Mouse (Mus musculus) adrenal gland, adult 18-20 months (tissue): ENCODE measurements at regions not wholly inside any gene's neighbourhood (a gene's known extent, or its start where the extent isn't known, plus 50 kb on each side); places are given as distances from the start of the nearest gene placed in this dataset.

Experiments
- DNase-seq, 2 experiments: peaks; one replicate each; pipeline ENCODE4 v3.0.0; 2021 to 2022; ENCODE audit warnings: low spot score in 2 of 2

DNA sequence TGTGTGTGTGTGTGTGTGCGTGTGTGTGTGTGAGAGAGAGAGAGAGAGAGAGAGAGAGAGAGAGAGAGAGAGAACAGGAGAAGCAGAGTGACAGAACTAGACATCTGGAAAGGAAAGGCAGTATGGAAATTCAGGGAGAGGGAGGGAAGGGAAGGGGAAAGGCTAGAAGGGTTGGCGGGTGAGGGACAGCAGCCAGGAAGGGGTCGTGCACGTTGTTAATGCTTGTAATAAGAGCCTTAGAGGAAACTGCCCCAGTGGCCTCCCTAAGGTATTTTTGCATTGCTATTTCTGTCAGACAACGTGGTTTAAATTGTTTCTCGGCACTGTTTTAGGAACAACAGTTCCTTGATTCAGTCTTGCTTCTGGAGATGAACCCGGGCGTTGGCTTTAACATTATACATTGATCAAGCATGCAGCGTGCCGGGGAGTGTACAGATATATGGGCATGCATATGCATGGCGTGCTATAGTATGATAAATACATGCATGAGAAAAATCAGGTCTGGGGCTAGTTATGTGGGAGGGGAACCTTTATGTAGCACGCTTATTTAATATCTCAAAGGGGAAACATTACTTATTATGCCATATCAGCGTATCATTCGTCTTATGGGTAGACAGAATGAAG is 52.6 kb upstream of the Ptgfrn start:
- no peak for DNase-seq

GRCm38 (mm10) chr3:101161941-101162531 is 52.0 kb upstream of the Ptgfrn start:
- DNase-seq: peak in 1 of 2 experiments; percentile 16

GRCm38 (mm10) chr3:101161421-101161940 is 51.4 kb upstream of the Ptgfrn start:
- DNase-seq: no peak
